Mouse (Mus musculus): Measurements from ENCODE around the gene Nav1. TPM values are rescaled to one million over a fixed set of nuclear protein-coding genes. Genes with fewer than 3 reads are reported as not detected.

Nav1 gene
- polyA plus RNA-seq, 1 experiment from 2014 or later, result 34.9 TPM

DNA sequence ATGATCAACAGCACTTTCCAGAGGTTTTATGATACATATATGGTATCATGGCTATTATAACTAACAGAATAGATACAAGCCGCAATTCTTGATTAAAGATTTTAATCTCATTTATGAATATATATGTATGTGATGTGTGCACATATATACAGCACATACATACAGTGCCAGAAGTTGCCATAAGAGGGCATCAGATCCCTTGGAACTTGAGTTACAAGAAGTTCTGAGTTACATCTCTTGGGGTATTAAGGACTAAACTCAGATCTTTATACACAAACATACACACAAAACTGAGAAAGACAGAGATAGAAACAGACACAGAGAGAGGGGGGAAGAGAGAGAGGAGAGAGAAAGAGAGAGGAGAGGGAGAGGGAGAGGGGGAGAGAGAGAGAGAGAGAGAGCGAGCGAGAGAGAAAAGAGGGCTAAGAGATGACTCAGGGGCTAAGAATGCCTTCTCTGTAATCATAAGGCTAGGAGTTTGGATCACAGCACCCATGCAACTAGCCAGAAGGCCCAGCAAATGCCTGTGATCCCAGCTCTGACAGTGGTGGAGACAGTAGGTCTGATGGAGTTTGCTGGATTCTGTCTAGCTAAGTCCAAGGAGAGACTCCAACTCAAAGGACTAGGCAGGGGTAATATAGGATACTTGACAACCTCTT is 205.5 kb downstream of the Nav1 start:
- Histone ChIP-seq H3K4me1 (replicated peaks) (no peaks in the 10 kb centered on the region), H3K27ac (replicated peaks) (no peak overlapping the region), H3K36me3 (peaks cover 93% of the 10 kb centered on the region), H3K4me2 (no peak overlapping the region), H3K9me3 (no peaks in the 10 kb centered on the region), H3K4me3 (no peak overlapping the region), H3K9ac (no peak overlapping the region), H3K27me3 (no peaks in the 10 kb centered on the region)
- 95% methylated on average over 3 of the region's 3 CpGs for WGBS
- ATAC-seq (ENCODE audit: low read depth), result no peak

DNA sequence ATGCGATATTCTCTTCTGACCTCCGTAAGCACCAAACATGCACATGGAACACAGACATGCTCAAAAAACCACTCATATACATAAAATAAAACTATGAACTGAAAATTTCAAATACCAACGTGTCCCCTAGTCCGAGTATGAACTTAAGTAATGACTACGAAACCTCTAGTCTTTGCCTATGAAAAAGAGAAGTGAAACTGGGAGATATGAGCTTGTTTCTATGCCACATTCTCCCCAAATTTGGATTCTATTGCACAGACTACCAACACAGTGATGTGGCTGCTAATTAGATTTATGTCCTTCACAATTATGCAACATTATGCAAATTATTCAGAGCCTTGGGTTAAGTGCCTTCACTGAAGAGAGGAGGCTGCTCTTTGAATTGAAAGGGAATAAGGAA is 207.6 kb downstream of the Nav1 start:
- H3K4me3 ChIP-seq, result no peak overlapping the region
- H3K27me3 ChIP-seq, result no peaks in the 10 kb centered on the region
- 96% methylated on average over 5 of the region's 5 CpGs for WGBS
- H3K36me3 ChIP-seq, result peaks cover 91% of the 10 kb centered on the region
- no peak overlapping the region for H3K9ac ChIP-seq
- no peak overlapping the region for H3K4me2 ChIP-seq
- H3K4me1 ChIP-seq (replicated peaks), result no peaks in the 10 kb centered on the region
- no peak for ATAC-seq (ENCODE audit: low read depth)
- H3K27ac ChIP-seq (replicated peaks), result no peak overlapping the region
- H3K9me3 ChIP-seq, result no peaks in the 10 kb centered on the region

DNA sequence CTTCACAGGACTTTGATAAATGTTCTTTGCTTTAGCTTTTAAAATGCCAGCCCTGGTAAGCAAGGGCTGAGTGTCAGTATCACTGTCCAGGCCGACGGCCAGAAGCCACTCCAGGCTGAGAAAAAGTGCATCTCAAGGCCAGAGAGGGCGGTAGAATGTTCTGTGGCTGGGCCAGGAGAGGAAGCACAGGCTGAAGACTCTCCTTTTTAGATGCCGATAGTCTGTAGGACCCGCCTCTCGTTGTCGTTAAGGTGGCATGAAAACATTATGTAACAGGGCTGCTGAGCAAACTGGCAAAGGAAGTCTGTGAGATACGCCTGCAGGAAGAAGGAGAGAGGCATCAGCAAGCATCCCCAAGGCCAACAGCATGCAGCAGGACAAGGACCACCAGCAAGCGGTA is 221.9 kb downstream of the Nav1 start:
- Histone ChIP-seq H3K4me2 (no peak overlapping the region), H3K36me3 (peaks cover 86% of the 10 kb centered on the region), H3K4me3 (no peak overlapping the region), H3K9me3 (no peaks in the 10 kb centered on the region), H3K9ac (no peak overlapping the region), H3K4me1 (replicated peaks) (peaks cover 9% of the 10 kb centered on the region; the same call in 1 of the 2 replicates), H3K27me3 (no peaks in the 10 kb centered on the region), H3K27ac (replicated peaks) (no peak overlapping the region)
- no peak for ATAC-seq (ENCODE audit: low read depth)
- WGBS, result 88% methylated on average over 9 of the region's 9 CpGs

Small RNA genes within 50 kb of the gene (microRNA-seq; reads per million reads assigned to microRNA genes)
- gene Mir1231, result 0.89 reads per million

Other genes starting within 250 kb of the Nav1 start
- 81.8 and 95.4 TPM in 2 replicates for gene Shisa4, start 232.1 kb downstream of the Nav1 start, polyA plus RNA-seq (2015; fragmentation: Nextera tagmentation; extraction: Ambion mirVana)
- 104 and 114 TPM in 2 replicates for gene Ipo9, start 176.8 kb downstream of the Nav1 start, polyA plus RNA-seq (2015; fragmentation: Nextera tagmentation; extraction: Ambion mirVana)
- 28.0 and 30.6 TPM in 2 replicates for gene Csrp1, start 112.8 kb upstream of the Nav1 start, polyA plus RNA-seq (2015; fragmentation: Nextera tagmentation; extraction: Ambion mirVana)
- 32.1 and 32.6 TPM in 2 replicates for gene Phlda3, start 158.8 kb upstream of the Nav1 start, polyA plus RNA-seq (2015; fragmentation: Nextera tagmentation; extraction: Ambion mirVana)
- gene Tnni1, start 172.1 kb upstream of the Nav1 start, polyA plus RNA-seq (2015; fragmentation: Nextera tagmentation; extraction: Ambion mirVana), result 15.0 and 31.7 TPM in 2 replicates
- gene Lad1, start 211.3 kb upstream of the Nav1 start, polyA plus RNA-seq (2015; fragmentation: Nextera tagmentation; extraction: Ambion mirVana), result 0.40 and 0.73 TPM in 2 replicates
- gene Tnnt2, start 229.1 kb upstream of the Nav1 start, polyA plus RNA-seq (2015; fragmentation: Nextera tagmentation; extraction: Ambion mirVana), result 10.9 and 22.7 TPM in 2 replicates

All from neural tube, embryonic 13.5 days (tissue).